Mouse (Mus musculus) embryonic facial prominence, embryonic 15.5 days (tissue): ENCODE measurements around the gene Paqr5. TPM values are rescaled to one million over a fixed set of nuclear protein-coding genes. Genes with fewer than 3 reads are reported as not detected.

ENCODE experiments used
- ATAC-seq: fragments of 200-750 bp; cut with Nextera tagmentation; 2 replicates; pipeline ENCODE4 v1.8.0; 2017; ENCODE audit warnings: low read depth, moderate TSS enrichment; ENCODE audit not compliant: insufficient number of reproducible peaks, low FRiP score, low TSS enrichment
- H3K27ac ChIP-seq: fragments of 300-500 bp; sonication (generic); replicated peaks from 2 replicates; pipeline ENCODE4 v1.5.1; 2015; ENCODE audit warnings: mild to moderate bottlenecking, inconsistent platforms
- H3K27me3 ChIP-seq: fragments of 300-500 bp; sonication (generic); 2 replicates; pipeline ENCODE4 v1.6.1; 2015; ENCODE audit warnings: inconsistent platforms
- H3K36me3 ChIP-seq: fragments of 300-500 bp; sonication (generic); 2 replicates; pipeline ENCODE4 v1.6.1; 2015; ENCODE audit warnings: mild to moderate bottlenecking, inconsistent platforms
- H3K4me1 ChIP-seq: fragments of 300-500 bp; sonication (generic); 2 replicates; pipeline ENCODE4 v1.6.1; 2015; ENCODE audit warnings: inconsistent platforms
- H3K4me2 ChIP-seq: fragments of 300-500 bp; sonication (generic); replicated peaks from 2 replicates; pipeline ENCODE4 v1.6.1; 2015; ENCODE audit warnings: mild to moderate bottlenecking, inconsistent platforms
- H3K4me3 ChIP-seq: fragments of 300-500 bp; sonication (generic); replicated peaks from 2 replicates; pipeline ENCODE4 v1.5.1; 2015; ENCODE audit warnings: mild to moderate bottlenecking, inconsistent platforms
- H3K9ac ChIP-seq: fragments of 300-500 bp; sonication (generic); 2 replicates; pipeline ENCODE4 v1.6.1; 2015; ENCODE audit warnings: inconsistent platforms
- H3K9me3 ChIP-seq: fragments of 300-500 bp; sonication (generic); replicated peaks from 2 replicates; pipeline ENCODE4 v1.6.1; 2016; ENCODE audit warnings: inconsistent platforms
- WGBS: fragments of 180-500 bp; shearing (Covaris S2); methylation state at CpG from one replicate; pipeline ENCODE4 v1.1.7; 2015; 5-methylcytosine and 5-hydroxymethylcytosine counted together
- polyA plus RNA-seq: library from polyadenylated mRNA; unstranded; fragments of >200 nt; fragmentation: Nextera tagmentation; extraction: Ambion mirVana; gene quantifications from 2 replicates; pipeline ENCODE4 v1.2.1, GENCODE M21; 2015

Gene Paqr5
- polyA plus RNA-seq, 1 experiment from 2014 or later: 18.7 TPM

- Histone ChIP-seq H3K4me2 (no peak overlapping the region), H3K27ac (no peak overlapping the region), H3K9me3 (no peaks in the 10 kb centered on the region), H3K4me3 (no peak overlapping the region), H3K4me1 (peaks cover 20% of the 10 kb centered on the region), H3K27me3 (no peaks in the 10 kb centered on the region), H3K36me3 (peaks cover 23% of the 10 kb centered on the region), H3K9ac (no peak overlapping the region)
- ATAC-seq: no peak
- WGBS: 82% methylated on average over 3 of the region's 3 CpGs
Measured at GRCm38 (mm10) chr9:61908341-61908740, 118.3 kb downstream of the Paqr5 start.

DNA sequence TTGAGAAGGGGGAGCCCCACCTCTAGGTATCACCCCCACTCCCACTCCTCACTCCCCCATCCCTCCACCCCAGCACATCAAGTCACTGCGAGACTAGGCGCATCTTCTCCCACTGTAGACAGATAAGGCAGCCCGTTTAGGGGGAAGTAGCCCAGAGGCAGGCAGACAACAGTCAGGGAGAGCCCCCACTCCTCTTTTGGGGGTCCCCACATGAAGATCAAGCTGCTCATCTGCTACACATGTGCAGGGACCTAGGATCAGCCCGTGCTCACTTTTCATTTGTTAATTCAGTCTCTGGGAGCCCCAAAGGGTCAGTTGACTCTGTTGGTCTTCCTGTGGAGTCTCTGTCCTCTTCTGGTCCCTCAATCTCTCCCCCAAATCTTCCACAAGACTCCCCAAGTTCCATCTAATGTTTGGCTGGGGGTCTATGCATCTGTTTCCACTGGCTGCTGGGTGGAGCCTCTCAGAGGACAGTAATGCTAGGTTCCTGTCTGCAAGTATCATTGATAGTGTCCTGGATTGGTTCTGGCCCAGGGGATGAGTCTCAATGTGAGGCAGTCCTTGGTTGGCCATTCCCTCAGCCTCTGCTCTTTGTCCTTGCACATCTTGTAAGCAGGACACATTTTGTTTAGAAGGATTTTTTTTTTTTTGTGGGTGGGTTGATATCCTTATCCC lies 118.9 kb downstream of the Paqr5 start:
- H3K27me3 ChIP-seq: no peaks in the 10 kb centered on the region
- peaks cover 19% of the 10 kb centered on the region for H3K36me3 ChIP-seq
- H3K4me2 ChIP-seq: no peak overlapping the region
- H3K4me3 ChIP-seq: no peak overlapping the region
- 70% methylated on average over 4 of the region's 4 CpGs for WGBS
- H3K9ac ChIP-seq: no peak overlapping the region
- ATAC-seq: no peak
- H3K27ac ChIP-seq: no peak overlapping the region
- H3K9me3 ChIP-seq: no peaks in the 10 kb centered on the region
- H3K4me1 ChIP-seq: peaks cover 14% of the 10 kb centered on the region

DNA sequence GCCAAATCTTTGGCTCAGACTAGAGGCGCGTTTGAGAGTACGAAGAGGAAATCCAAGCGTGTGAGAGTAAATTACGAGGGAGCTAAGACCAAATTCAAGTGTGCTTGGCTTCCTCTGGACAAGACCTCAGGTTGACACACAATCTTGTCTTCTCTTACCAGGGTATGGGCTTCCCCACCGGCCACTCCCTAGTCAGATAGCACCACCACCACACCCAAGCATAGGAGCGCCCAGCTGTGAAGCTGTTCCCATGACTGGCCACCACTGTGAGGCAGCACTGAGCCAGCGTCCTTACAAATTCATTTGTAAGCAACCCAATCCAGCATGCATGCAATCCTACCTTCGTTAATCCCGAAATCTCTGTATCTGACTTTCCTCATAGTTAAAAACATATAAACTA lies 119.7 kb downstream of the Paqr5 start:
- peaks cover 2% of the 10 kb centered on the region; the same call in 1 of the 2 replicates for H3K27me3 ChIP-seq
- no peak overlapping the region for H3K4me2 ChIP-seq
- no peak overlapping the region for H3K27ac ChIP-seq
- no peak overlapping the region for H3K9ac ChIP-seq
- H3K36me3 ChIP-seq: peaks cover 11% of the 10 kb centered on the region
- H3K4me1 ChIP-seq: peaks cover 8% of the 10 kb centered on the region; the same call in 1 of the 2 replicates
- 65% methylated on average over 10 of the region's 10 CpGs for WGBS
- no peaks in the 10 kb centered on the region for H3K9me3 ChIP-seq
- ATAC-seq: no peak
- no peak overlapping the region for H3K4me3 ChIP-seq

DNA sequence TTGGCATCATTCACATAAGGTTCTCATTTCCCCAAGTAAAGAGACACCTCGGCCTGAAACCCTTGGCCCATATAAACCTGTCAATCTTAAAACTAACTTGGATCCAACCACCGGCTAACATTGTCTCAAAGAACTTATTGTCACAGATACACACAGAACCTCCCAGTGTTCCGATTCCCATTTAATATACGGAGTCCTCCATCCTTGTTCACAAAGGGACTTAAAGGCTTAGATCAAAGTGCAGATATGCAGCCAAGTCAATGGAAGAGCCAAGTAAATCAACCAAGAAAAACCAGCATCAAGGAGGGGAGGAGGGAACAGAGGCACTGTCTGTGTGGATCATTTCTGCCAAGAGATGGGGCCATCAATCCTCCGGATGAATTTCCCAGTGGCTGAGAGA lies 121.1 kb downstream of the Paqr5 start:
- Histone ChIP-seq H3K27me3 (peaks cover 9% of the 10 kb centered on the region), H3K4me1 (peaks cover 8% of the 10 kb centered on the region; the same call in 1 of the 2 replicates), H3K4me2 (no peak overlapping the region), H3K9ac (no peak overlapping the region), H3K36me3 (no peaks in the 10 kb centered on the region), H3K9me3 (no peaks in the 10 kb centered on the region), H3K4me3 (no peak overlapping the region), H3K27ac (no peak overlapping the region)
- 50% methylated on average over 5 of the region's 5 CpGs for WGBS
- no peak for ATAC-seq

- Histone ChIP-seq H3K27me3 (peaks cover 11% of the 10 kb centered on the region), H3K9ac (no peak overlapping the region), H3K27ac (0 out of 2 replicates have a peak overlapping the region, but pooled peaks have one; percentile 3), H3K4me2 (no peak overlapping the region), H3K4me3 (no peak overlapping the region), H3K9me3 (no peaks in the 10 kb centered on the region), H3K4me1 (peaks cover 12% of the 10 kb centered on the region), H3K36me3 (no peaks in the 10 kb centered on the region)
- no peak for ATAC-seq
- 34% methylated on average over 7 of the region's 7 CpGs for WGBS
Measured at GRCm38 (mm10) chr9:61904201-61904600, 122.5 kb downstream of the Paqr5 start.

Other genes with a start within 250 kb of the Paqr5 start
- 1,591 and 1,650 TPM in 2 replicates for gene Rplp1, start 112.3 kb downstream of the Paqr5 start, polyA plus RNA-seq
- gene Kif23, start 80.1 kb downstream of the Paqr5 start, polyA plus RNA-seq: 82.9 and 92.3 TPM in 2 replicates
- gene Glce, start 95.8 kb upstream of the Paqr5 start, polyA plus RNA-seq: 33.1 and 34.6 TPM in 2 replicates